Mouse (Mus musculus): Measurements from ENCODE around the gene Cep152. TPM values are rescaled to one million over a fixed set of nuclear protein-coding genes. Genes with fewer than 3 reads are reported as not detected.

Cep152 gene
- polyA plus RNA-seq, 1 experiment from 2014 or later = 2.2 TPM

DNA sequence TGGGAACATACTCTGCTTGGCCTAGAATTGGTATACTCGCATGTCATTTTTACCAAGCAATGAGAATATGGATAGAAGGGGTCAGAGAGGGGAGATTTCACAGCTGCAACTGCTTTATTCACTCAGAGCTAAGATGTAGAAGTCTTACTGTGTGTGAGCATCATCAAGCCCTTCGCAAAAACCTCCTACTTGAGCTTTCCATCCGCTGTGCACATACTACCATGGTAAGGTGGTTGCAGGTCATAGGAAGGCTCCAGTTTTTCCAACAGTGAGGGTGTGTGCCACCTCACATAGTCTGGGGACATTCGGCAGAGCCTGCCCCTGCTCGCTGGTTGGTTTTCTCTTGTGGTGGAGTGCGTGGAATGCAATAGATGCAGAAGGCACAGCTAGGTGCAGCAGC, 64.9 kb downstream of the Cep152 start:
- Histone ChIP-seq H3K36me3 (ENCODE audit: inconsistent target) (peaks cover 10% of the 10 kb centered on the region; the same call in 1 of the 2 replicates), H3K79me2 (ENCODE audit: inconsistent target) (no peaks in the 10 kb centered on the region), H3K4me3 (ENCODE audit: inconsistent target) (no peak overlapping the region), H3K27ac (no peak overlapping the region)
- WGBS (ENCODE audit: missing documents) = 90% methylated on average over 6 of the region's 6 CpGs

DNA sequence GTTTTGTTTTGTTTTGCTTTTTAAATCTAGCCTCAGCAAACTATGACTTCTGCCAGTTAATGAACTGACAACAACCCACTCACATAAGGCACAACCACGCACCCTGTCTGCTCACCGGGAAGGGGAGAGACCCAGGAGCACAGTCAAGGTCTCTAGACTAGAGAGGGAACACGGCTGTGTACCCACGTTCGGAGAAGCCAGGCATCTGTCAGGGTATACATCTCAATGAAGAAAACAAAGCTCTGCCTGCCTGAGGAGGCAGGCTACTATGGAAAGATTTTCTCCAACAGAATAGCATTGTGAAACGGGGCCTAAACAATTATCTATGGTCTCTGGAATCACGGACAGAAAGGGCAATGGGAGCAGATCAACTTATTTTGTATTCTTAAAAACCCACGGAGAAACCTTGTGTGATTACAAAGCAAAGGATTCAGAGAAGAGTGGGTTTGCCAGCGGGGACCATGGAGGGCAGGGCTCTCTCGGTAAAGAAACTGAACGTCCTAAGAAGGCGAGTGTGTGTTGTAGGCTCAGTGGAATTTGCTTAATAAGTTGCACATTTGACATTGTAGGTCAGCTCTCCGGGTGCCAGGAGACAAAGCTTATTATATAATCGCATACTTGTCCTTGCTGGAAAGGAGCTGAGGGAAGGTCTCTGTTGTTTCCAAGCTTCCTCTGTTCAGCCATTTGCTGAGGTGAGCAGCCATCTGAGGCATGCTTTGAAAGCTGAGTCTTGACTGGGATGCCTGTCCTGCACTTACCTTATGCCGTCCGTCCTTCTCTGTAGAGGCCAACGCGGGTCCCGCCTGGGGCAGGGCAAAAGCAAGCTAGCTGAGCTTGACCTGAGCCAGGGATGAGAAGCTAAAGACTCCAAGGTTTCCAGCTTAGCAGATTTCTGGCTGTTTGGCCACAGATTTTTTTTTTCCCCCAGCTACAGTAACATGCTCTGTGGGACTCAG, 66.0 kb downstream of the Cep152 start:
- Histone ChIP-seq H3K36me3 (ENCODE audit: inconsistent target) (peaks cover 6% of the 10 kb centered on the region; the same call in 1 of the 2 replicates), H3K4me3 (ENCODE audit: inconsistent target) (no peak overlapping the region), H3K79me2 (ENCODE audit: inconsistent target) (no peaks in the 10 kb centered on the region), H3K27ac (no peak overlapping the region)
- 94% methylated on average over 19 of the region's 19 CpGs for WGBS (ENCODE audit: missing documents)

DNA sequence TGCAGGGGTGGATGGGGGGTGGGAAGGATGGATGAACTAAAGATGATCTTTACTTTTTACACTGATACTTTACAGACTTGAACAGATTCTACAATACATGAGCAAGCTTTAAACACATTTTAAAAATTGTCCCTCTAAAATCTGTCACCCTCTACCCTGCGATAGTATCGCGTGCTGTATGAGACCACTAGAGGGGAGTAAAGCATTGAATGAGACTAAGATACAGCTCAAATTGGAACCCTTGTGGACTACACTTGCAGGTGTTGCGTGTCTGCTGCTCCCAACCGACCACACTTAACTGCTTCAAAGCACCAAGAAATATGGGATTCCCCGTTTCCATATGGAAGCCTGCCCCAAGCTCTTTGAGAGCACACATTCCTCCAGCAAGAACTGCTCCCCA, 69.1 kb downstream of the Cep152 start:
- Histone ChIP-seq H3K4me3 (ENCODE audit: inconsistent target) (no peak overlapping the region), H3K36me3 (ENCODE audit: inconsistent target) (no peaks in the 10 kb centered on the region), H3K79me2 (ENCODE audit: inconsistent target) (no peaks in the 10 kb centered on the region), H3K27ac (no peak overlapping the region)
- WGBS (ENCODE audit: missing documents) = 89% methylated on average over 6 of the region's 6 CpGs

DNA sequence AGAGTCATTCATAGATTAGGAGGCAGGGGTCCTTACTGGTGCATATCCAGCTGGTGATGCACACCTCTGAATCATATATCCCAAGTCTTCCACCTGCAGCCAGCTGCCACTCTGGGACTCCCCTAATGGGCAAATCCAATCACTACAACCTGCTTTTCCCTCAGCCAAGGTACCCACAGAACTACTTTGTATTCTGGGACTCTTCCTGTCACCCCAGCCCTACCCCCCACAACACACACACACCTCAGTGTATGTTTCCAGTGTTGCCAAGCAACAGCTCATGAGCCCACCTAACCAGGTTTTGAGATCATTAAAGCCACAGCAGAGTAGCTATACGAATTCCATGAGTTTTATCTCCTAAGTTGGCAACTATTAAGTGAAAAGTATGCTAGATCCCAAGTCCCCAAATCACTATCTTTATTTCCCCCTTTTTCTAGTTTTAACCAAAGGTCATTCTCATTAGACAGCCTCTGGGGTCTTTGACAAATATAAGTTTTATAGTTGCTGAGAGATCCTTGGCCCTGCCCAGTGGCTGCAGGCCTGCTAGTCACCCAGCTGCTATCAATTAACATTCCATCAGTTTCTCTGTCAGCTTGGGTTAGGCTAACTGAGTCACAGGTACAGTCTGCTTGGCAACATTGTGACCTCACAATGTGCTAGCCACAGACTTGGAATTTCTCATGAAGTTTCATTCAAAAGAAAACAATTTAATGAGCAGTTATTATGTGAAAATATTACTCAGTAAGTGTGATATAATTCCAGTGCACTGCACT, 75.9 kb downstream of the Cep152 start:
- H3K4me3 ChIP-seq (ENCODE audit: inconsistent target) = no peak overlapping the region
- no peaks in the 10 kb centered on the region for H3K79me2 ChIP-seq (ENCODE audit: inconsistent target)
- WGBS (ENCODE audit: missing documents) = 90% methylated on average over 1 of the region's 1 CpGs
- no peak overlapping the region for H3K27ac ChIP-seq
- H3K36me3 ChIP-seq (ENCODE audit: inconsistent target) = no peaks in the 10 kb centered on the region

DNA sequence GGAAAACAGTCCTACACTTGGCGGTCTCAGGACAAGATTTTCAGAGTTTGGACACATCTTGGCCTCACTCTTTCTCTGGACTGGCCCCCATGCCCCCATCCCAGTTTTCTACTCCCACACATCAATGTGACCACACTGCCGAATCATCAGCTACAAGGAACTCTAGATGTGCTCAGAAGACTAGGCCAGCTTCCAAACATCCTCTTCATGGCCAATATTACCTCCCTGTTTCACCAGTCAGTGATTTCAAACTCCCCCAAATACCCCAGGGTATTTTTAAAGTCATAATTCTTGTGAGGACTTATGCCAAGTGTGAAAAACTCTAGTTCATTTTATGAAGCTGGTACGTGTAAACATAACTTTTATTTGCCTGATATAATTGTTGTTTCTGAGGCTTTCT, 79.9 kb downstream of the Cep152 start:
- 84% methylated on average over 3 of the region's 3 CpGs for WGBS (ENCODE audit: missing documents)
- Histone ChIP-seq H3K4me3 (ENCODE audit: inconsistent target) (no peak overlapping the region), H3K79me2 (ENCODE audit: inconsistent target) (no peaks in the 10 kb centered on the region), H3K36me3 (ENCODE audit: inconsistent target) (no peaks in the 10 kb centered on the region), H3K27ac (no peak overlapping the region)

DNA sequence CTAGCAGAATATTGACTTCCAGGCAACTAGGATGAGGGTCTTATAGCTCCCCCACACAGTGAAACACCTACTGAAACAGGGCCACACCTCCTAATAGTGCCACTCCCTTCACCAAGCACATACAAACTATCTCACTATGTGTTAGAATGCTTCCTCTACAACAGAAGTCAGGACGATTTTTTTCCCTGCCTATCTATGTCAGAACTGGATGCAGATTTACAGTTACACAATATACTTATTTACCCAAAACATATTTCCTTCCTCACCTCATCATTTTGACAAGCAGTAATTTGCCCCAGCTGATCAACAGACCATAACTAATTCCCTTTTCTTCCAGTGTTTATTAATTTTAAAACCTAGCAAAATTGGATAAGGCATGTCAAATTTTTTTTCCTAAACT, 81.3 kb downstream of the Cep152 start:
- WGBS (ENCODE audit: missing documents) = 13% methylated on average over 1 of the region's 1 CpGs

DNA sequence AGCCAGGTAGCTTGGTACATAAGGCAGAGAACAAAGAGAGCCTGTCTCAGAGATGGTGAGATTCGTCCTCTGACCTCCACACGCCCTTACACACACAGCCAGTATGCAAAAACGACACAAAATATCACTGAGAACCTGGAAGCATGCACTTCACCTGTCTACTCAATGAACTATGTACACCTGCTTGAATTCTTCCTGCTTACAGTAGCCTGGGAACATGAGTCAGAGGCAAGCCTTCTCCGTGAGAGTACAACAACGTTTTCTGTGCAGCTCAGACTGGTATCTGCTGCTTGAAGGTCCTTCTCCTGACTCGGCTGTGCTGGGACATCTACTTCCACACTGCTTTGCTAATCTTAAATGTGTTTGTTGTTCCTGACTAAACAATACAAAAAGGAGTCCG, 83.5 kb downstream of the Cep152 start:
- WGBS (ENCODE audit: missing documents) = 87% methylated on average over 7 of the region's 7 CpGs
- H3K4me3 ChIP-seq (ENCODE audit: inconsistent target) = no peak overlapping the region
- no peaks in the 10 kb centered on the region for H3K79me2 ChIP-seq (ENCODE audit: inconsistent target)
- H3K36me3 ChIP-seq (ENCODE audit: inconsistent target) = no peaks in the 10 kb centered on the region
- no peak overlapping the region for H3K27ac ChIP-seq

More for the DNA sequence above, 81.3 kb downstream of the Cep152 start:
- H3K36me3 ChIP-seq (ENCODE audit: inconsistent target) = no peaks in the 10 kb centered on the region
- no peak overlapping the region for H3K4me3 ChIP-seq (ENCODE audit: inconsistent target)
- H3K79me2 ChIP-seq (ENCODE audit: inconsistent target) = no peaks in the 10 kb centered on the region
- no peak overlapping the region for H3K27ac ChIP-seq

DNA sequence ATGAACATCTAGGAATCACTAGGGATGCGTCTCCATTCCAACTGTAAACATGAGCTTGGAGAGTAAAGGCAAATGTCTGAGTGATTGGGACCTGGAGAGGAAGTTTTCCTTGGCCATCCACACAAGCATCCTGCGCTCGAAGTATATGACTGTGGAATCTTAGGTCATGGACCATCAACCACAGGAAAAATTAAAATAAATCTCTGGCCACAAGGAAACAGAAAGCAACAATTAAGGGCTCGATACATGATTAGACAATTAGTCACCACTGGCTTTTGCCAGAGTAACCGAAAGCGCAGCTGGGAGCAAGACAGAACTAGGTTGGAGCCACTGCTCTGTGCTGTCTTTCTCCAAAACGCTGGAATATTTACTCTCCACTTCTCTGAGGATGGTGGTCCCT, 84.3 kb downstream of the Cep152 start:
- Histone ChIP-seq H3K79me2 (ENCODE audit: inconsistent target) (no peaks in the 10 kb centered on the region), H3K4me3 (ENCODE audit: inconsistent target) (no peak overlapping the region), H3K27ac (no peak overlapping the region), H3K36me3 (ENCODE audit: inconsistent target) (no peaks in the 10 kb centered on the region)
- 90% methylated on average over 7 of the region's 7 CpGs for WGBS (ENCODE audit: missing documents)

DNA sequence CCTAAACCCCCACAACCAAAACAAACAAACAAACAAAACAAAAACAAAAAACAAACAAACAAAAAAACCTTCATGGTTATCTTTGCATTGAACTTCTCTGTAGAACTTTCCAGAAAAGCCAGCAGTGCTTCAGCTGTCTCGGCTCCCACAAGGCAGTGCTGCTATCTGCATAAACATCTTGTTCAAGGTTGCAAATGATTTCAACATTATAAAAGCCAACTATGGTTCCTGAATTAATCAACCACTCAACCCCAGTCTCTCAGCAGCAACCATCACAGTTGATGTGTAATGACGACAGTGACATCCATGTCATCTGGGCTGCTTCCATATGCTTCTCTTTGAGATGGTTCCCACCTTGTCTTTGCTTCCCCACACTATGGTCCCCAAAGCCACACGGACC, 85.3 kb downstream of the Cep152 start:
- H3K27ac ChIP-seq = no peak overlapping the region
- no peaks in the 10 kb centered on the region for H3K36me3 ChIP-seq (ENCODE audit: inconsistent target)
- H3K79me2 ChIP-seq (ENCODE audit: inconsistent target) = no peaks in the 10 kb centered on the region
- H3K4me3 ChIP-seq (ENCODE audit: inconsistent target) = no peak overlapping the region
- WGBS (ENCODE audit: missing documents) = 94% methylated on average over 3 of the region's 3 CpGs

DNA sequence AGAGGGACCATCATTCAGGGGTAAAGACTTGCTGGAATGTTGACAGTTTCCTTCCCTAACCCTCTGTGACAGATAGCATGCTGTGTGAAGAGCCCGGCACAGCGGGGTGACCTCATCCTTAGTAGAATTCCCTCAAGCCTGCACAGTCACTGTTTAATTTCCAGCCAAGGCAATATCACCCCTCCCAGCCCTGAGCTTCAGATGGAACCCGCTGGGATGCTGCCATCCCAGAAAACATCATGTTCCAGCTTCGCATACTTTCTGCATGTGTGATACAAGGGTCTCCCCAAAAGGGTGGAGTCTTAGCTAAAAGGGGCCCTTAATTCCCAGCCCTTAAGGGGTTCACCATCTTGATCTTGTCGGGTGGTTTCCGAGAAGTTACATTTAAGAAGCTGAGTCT, 94.2 kb downstream of the Cep152 start:
- Histone ChIP-seq H3K4me3 (ENCODE audit: inconsistent target) (no peak overlapping the region), H3K79me2 (ENCODE audit: inconsistent target) (no peaks in the 10 kb centered on the region), H3K27ac (no peak overlapping the region), H3K36me3 (ENCODE audit: inconsistent target) (no peaks in the 10 kb centered on the region)
- WGBS (ENCODE audit: missing documents) = 91% methylated on average over 6 of the region's 6 CpGs

DNA sequence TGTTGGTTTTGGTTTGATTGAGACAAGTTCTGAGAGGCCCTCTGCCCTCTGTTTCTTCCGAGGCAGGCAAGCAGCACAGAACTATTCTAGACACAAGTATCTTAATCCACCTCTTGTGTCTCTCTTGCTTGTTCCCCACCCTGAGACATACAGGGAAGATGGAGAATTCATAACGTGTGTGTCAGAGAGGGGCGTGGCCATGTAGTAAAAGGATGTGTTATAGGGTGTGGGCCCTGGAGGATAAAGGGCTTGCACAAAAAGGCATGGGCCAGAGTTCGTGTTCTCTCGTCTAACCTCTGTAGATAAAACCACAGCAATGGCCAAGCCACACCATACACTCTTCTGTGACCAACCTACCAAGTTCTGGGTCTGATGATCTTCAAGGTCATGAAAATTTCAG, 98.3 kb downstream of the Cep152 start:
- no peaks in the 10 kb centered on the region for H3K36me3 ChIP-seq (ENCODE audit: inconsistent target)
- H3K79me2 ChIP-seq (ENCODE audit: inconsistent target) = no peaks in the 10 kb centered on the region
- no peak overlapping the region for H3K4me3 ChIP-seq (ENCODE audit: inconsistent target)
- no peak overlapping the region for H3K27ac ChIP-seq
- 86% methylated on average over 5 of the region's 5 CpGs for WGBS (ENCODE audit: missing documents)

DNA sequence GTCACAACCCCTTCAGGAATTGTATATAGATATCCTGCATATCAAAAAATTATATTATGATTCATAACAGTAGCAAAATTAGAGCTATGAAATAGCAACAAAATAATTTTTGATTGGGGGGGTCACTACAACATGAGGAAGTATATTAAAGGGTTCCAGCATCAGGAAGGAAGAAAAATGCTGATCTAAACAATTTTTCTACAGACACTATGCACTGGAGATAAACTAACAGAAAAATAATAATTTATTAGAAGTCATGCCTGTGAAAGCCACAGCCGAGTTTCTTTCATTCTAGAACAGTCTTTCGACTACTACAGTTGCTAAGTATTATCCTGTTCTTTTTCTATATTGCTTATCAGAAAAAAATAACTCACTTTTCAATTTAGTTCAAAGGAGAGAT, 99.4 kb downstream of the Cep152 start:
- Histone ChIP-seq H3K36me3 (ENCODE audit: inconsistent target) (no peaks in the 10 kb centered on the region), H3K27ac (no peak overlapping the region), H3K4me3 (ENCODE audit: inconsistent target) (no peak overlapping the region), H3K79me2 (ENCODE audit: inconsistent target) (no peaks in the 10 kb centered on the region)
- WGBS (ENCODE audit: missing documents) = 95% methylated on average over 2 of the region's 2 CpGs

DNA sequence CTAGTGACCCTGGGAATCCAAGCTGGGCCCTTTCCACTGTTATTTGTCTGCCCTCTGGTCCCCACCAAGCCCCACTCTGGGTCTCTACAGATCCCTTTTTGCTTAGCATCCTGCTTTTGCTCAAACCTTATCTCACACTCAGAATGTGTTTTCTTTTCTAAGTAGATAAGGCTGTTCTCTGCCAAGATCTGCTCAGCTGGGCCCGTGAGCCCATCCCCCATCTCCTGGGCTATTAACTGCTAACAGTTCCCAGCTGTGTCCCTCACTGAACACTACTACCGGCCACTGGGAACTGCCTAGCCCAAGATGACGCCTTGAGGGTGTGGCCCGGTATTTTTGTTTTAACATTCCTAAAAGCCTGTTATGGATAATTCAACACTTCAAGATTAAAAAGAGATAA, 108.3 kb downstream of the Cep152 start:
- 87% methylated on average over 4 of the region's 4 CpGs for WGBS (ENCODE audit: missing documents)
- Histone ChIP-seq H3K36me3 (ENCODE audit: inconsistent target) (no peaks in the 10 kb centered on the region), H3K79me2 (ENCODE audit: inconsistent target) (no peaks in the 10 kb centered on the region), H3K27ac (no peak overlapping the region), H3K4me3 (ENCODE audit: inconsistent target) (no peak overlapping the region)

DNA sequence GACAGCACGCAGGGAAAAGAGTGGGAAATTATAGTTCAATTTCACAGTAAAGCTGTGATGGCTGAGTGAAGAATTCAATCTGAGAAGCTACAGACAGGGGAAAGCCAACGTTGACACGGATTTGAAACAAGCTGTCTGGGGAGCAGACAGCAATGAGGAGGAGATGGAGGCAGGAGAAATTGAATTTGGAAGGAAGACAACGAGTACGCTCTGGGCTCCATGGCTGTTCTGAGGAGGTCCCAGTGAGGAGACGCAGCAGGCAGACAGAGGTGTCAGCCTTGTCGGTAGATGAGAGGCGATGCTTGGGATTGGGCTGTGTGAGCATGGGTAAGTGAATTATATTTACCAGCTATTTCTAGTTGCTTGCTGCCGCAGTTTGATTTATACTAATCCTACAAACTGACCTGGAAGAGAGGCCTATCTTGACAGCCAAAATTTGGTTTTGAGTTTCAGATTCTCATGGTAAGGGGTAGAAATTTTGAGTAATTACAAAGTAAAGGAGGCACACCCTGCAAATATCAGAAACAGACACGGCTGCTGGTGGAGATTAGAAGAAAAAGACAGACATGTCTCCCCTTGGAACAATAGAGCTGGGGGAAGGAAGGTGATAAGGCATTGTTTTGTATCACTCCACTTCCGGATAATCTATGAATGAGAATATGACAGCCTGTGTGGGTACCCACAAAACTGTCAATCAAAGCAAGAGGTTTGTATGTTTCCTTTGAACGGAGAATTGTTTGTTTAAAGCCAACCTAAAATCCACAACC, 109.4 kb downstream of the Cep152 start:
- no peaks in the 10 kb centered on the region for H3K79me2 ChIP-seq (ENCODE audit: inconsistent target)
- no peak overlapping the region for H3K27ac ChIP-seq
- WGBS (ENCODE audit: missing documents) = 70% methylated on average over 12 of the region's 12 CpGs
- no peak overlapping the region for H3K4me3 ChIP-seq (ENCODE audit: inconsistent target)
- no peaks in the 10 kb centered on the region for H3K36me3 ChIP-seq (ENCODE audit: inconsistent target)
